Mouse (Mus musculus) NIH3T3 (cell line): Measurements from ENCODE around the gene Stat6.

Source experiments
- DNase-seq: peaks from one replicate; pipeline ENCODE4 v3.0.0-alpha.2; 2012; ENCODE audit warnings: low read depth

Gene Stat6

GRCm38 (mm10) chr10:127615034-127615374 is 27.8 kb upstream of the Stat6 start:
- peak; percentile 70 for DNase-seq

- DNase-seq: peak; percentile 53
Measured at GRCm38 (mm10) chr10:127615591-127615990, 27.2 kb upstream of the Stat6 start.

DNA sequence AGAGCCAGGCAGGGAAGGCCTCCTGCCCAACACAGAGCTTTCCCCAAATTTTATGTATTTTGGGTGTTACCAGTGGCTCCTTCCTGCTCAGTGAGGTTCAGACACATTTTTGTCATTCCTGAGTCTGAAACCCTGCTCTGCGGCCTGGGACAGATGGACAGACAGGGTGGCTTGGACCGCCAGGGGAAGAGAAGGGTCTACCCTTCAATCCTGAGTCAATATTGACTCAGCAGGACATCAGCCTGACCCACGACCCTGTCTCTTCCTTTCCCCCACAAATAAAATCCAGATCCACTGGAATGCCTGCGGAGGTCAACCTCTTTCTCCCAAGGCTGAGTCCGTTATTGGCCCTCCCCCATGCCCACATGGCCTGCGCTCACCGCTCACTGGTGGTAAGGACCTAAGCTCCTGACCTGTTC is 26.5 kb upstream of the Stat6 start:
- peak; percentile 65 for DNase-seq

- DNase-seq: peak; percentile 57
Measured at GRCm38 (mm10) chr10:127617294-127617693, 25.5 kb upstream of the Stat6 start.

GRCm38 (mm10) chr10:127618173-127618572 is 24.6 kb upstream of the Stat6 start:
- DNase-seq: peak; percentile 69

GRCm38 (mm10) chr10:127619119-127619721 is 23.6 kb upstream of the Stat6 start:
- DNase-seq: peak; percentile 66

GRCm38 (mm10) chr10:127619941-127620405 is 22.8 kb upstream of the Stat6 start:
- peak; percentile 78 for DNase-seq

DNA sequence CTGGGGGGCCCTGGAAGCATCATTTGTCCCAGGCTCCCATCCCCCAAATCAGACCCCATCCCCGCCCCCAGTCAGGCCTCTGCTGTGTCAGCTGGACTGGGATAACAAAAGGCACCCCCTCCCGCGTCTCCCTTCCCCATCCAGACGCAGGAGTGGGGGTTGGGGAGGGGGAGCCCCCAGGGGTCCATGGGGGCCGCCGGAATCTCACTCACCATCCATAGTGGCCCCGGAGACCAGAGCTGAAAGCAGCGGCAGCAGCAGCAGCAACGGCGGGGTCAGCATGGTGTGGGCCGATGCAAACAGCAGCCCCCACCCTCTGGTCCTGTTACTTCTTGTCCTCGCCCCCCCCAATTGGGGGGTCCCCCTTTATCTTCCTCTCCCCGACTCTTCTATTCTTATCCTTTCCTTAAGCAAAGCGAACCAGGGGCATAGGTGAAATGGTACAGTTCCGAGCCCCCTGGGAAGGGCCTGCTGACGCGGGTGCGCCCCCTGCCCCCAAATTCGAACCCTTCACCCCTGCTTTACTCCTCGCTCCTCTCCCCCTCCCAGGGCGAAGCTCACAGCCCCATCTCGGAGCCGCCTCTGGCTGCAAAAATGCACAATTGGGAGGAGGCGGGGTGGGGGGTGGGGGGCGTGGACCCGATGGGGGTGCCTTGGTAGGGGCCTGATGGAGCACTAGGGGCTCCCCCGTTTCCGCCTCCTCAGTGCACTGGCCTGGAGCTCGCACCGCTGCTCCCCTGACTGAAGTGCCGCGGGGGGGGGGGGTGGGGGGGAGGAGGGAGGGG is 22.2 kb upstream of the Stat6 start, which contains the start of gene Lrp1:
TSS of gene Lrp1 (minus strand) at position 743 of the 785 bp plus-strand sequence.
- DNase-seq: peak; percentile 91

DNA sequence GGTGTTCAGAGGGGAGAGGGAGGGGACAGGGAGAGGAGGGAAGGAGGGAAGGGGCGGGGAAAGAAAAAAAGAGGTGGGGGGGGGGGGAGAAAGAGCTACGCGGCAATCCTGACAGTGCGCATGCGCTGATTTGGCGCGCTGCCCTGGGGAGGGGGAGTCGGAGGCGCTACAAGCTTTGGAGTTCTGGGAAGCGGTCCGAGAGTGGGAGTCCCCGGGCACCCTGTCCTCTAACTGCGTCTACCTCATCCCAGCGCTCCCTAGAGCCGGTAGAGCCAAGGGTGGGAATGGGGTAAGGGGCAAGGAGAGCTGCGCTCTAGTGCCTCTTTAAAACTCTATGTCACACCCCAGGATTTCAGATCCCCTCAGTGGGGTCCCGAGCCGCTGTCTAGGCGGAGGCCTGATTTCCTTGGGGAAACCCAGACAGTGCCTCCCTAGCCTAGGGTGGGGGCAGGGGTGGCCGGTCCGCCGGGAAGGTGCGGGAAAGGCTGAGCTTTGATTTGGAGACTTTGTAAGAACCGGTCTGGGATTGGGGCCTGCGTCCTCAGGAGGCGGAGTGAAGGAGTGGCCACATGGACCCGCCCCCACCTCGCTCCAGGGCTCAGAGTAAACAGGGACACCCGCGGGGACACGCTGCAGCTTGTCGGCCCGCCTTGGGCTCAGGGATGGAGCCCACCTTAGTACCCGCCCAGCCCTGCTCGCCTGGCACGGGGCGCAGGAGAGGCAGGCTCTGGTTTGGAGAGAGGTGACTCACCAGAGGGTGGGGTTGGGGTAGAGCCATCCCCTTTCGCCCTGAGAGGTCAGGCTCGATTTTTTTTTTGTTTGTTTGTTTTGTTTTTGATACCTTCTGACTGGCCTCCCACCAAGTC is 21.4 kb upstream of the Stat6 start:
- DNase-seq: peak; percentile 96

- no peak for DNase-seq
Measured at GRCm38 (mm10) chr10:127622057-127622392, 20.8 kb upstream of the Stat6 start.

DNA sequence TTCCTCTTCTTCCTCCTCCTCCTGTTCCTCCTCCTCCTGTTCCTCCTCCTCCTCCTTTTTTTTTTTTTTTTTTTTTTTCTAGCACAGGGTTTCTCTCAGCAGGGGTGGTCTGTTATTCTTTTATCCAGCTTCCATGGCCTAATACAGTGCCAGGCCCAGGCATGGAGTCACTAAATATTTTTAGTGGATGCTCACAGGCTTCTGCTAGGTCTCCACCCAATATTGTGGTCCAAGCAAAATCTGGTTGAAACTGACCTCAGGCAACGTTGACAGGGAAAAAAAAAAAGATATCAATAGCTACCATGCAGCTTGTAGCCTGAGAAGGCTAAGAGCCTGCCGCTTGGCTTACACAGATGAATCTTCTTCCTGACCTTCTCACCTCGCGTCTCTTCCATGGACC is 20.1 kb upstream of the Stat6 start:
- DNase-seq: peak; percentile 67

DNA sequence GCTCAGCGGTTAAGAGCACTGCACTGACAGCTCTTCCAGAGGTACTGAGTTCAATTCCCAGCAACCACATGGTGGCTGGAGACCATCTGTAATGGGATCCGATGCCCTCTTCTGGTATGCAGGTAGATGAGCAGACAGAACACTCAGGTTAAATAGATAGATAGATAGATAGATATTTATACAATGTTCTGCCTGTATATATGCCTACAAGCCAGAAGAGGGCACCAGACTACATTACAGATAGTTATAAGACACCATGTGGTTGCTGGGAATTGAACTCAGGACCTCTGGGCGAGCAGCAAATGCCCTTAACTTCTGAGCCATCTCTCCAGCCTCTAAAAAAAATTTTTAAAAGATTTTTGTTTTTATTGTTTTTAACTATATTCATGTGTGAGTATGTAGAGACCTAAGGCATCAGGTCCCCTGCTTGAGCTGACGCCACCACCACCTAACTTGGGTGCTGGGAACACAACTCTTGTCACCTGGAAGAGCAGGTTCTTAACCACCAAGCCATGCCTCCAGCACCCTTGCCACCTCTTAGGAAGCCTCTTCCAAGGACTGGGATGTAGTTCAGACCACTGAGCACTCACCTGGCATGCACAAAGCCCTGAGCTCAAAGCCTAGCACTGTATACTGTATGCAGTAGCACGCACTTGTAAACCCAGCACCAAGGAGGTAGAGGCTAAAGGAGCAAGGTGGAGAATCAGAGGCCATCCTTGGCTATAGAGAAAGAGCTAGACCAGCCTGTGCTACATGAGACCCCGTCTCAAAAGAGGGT is 19.2 kb upstream of the Stat6 start:
- no peak for DNase-seq

GRCm38 (mm10) chr10:127626433-127626832 is 16.4 kb upstream of the Stat6 start:
- DNase-seq: peak; percentile 69

DNA sequence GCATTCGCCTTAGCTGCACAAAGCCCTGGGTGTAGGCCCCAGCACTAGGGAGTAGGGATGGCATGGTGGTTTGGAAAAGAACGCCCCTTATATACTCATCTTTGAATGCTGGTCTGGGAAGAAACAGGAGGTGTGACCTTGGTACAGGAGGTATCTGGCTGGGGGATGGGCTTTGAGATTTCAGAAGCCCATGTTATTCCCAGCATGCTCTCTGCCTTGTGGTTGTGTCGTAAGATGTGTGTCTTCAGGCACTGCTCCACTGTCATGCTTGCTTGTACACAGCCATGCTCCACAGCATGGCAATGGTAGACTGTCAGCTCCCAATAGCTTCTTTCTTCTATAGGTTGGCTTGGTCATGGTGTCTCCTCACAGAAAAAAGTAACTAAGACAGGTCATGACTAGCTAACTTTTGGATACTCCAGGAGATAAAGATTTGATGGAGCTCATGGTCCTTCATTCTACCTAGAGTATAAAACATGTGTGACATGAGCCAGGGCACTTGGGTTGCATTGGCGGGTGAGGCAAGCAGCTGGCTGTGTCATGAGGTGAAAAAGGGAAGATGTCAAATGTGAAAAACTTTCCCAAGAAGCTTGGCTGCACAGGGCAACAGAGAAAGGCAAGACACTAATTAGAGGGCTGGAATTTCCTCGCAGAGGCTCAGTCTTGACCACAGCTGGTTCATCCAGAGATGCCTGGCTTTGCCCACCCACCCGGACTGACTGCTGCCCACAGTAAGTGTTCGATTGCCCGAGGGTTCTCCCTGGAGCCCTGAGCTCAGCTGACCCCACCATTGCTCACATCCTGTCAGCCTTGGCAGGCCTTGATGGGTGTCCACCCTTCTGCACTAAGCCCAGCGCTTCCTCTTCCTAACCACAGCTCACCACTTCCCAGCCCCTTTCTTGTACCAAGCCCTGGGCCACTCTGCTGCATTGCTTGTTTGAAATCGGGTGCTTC is 11.2 kb upstream of the Stat6 start:
- DNase-seq: peak; percentile 70

- no peak for DNase-seq
Measured at GRCm38 (mm10) chr10:127632668-127633271, 10.0 kb upstream of the Stat6 start.

DNA sequence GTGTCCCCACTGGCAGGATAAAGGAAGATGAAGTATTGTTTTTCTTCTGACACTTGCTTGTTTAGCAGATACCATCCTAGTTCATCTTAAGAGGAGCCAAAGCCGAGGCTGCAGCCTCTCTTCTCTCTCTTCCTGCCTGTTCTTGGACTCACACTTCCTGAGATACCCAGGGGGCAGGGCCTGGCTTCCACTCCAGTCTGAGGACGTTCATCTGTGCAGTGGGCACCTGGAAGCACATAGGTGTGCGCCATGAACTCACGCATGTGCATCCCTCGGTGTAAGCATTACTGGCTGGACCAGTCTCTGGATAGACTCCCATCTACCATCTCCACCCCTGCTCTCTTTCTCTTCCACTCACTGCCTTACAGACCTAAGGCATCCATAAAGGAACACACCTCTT is 2.4 kb upstream of the Stat6 start:
- DNase-seq: no peak

DNA sequence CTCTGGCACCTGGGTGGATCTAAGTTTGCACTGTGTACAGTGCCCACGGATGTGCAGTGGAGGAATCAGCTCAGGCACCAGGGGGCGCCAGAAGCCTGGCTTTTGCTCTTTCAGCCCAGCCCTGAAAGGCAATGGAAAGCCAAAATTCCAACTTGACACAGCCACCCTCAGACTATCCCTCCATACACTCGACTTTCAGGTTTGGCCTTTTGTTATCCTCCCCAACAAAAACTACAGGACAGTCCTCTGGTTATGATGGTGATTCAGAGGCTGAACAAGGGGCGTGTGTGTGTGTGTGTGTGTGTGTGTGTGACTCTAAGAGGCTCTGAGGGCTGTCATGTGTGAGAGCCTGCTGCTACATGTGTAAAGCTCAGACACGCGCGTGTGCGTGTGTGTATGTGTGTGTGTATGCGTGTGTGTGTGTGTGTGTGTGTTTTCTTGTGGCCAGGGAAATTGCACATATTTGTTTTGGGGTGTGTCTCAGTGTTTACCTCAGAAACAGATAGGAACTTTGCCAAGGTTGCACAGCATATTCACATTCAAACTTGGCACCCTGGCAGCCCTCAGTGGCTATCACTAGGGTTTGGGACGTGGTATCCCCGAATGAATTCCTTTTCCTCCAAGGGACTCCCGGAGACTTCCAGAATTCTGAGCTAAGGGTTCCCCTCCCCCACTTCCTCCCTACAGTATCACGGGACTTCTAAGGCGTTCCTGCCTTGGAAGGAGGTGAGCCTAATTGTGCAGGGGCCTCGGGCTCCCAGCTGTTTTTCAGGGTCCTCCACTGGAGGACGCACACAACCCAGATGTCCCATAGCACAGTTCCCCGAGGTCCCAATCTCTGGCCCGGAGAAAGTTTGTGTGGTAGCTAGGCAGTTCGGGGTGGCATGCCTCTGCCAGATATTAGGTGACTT is 670 bp upstream of the Stat6 start:
- peak; percentile 97 for DNase-seq

- peak; percentile 84 for DNase-seq
Measured at GRCm38 (mm10) chr10:127643553-127644238, 910 bp downstream of the Stat6 start.

- DNase-seq: no peak
Measured at GRCm38 (mm10) chr10:127645791-127646190, 3.0 kb downstream of the Stat6 start.
